Comparison of ENCODE assay signal across 8 mouse cellular contexts in genomic region chr2:5063299-5064205, GRCm38 (mm10). TPM values are rescaled to one million over a fixed set of nuclear protein-coding genes. Genes with fewer than 3 reads are reported as not detected.
DNase-seq lines count a peak whose midpoint lies in the region; ATAC-seq lines count a peak whose summit lies in the region.

Optn (minus strand) TSS chr2:5064051.

- H3K4me3 ChIP-seq in hindbrain, embryonic 13.5 days: peak within 1 kb of the TSS; percentile 60

- peaks cover 19% of the 10 kb centered on the region for H3K4me1 ChIP-seq in hindbrain, embryonic 13.5 days (replicated peaks)

- peak; percentile 79 for DNase-seq in NIH3T3 (ENCODE audit: low read depth)
- peak; percentile 95 for DNase-seq in cerebellum, postnatal 14 days
- DNase-seq in frontal cortex, postnatal 14 days (ENCODE audit: low spot score in 2 of 2): peak; percentile 52 to 71
- peak; percentile 53 to 74 for DNase-seq in layer of hippocampus, postnatal 25 days (ENCODE audit: extremely low spot score in 1 of 2, low spot score in 1 of 2)
- peak; percentile 92 for DNase-seq in lung, postnatal 14 days
- DNase-seq in ovary, postnatal 36 days (ENCODE audit: low spot score): peak; percentile 89
- DNase-seq in thymus, postnatal 14 days: peak; percentile 66

- H3K9me3 ChIP-seq in hindbrain, embryonic 13.5 days: no peaks in the 10 kb centered on the region

- peak within 1 kb of the TSS; percentile 0; the same call in 1 of the 2 replicates for H3K27ac ChIP-seq in hindbrain, embryonic 13.5 days

- peak within 1 kb of the TSS; percentile 81 for H3K4me2 ChIP-seq in hindbrain, embryonic 13.5 days

- no peaks in the 10 kb centered on the region for H3K36me3 ChIP-seq in hindbrain, embryonic 13.5 days

- ATAC-seq in hindbrain, embryonic 13.5 days (ENCODE audit: low FRiP score): peak; percentile 93

- WGBS in hindbrain, embryonic 13.5 days: 1% methylated on average over 61 of the region's 63 CpGs

- H3K27me3 ChIP-seq in hindbrain, embryonic 13.5 days: peaks cover 17% of the 10 kb centered on the region; the same call in 1 of the 2 replicates

- H3K9ac ChIP-seq in hindbrain, embryonic 13.5 days: peak within 1 kb of the TSS; percentile 76

RNA-seq across cellular contexts. Expression of gene Optn, which starts in this region (rescaled TPM):
- polyA plus RNA-seq in hindbrain, embryonic 13.5 days (2015; fragmentation: Nextera tagmentation; extraction: Ambion mirVana): 9.1 and 11.1 TPM in 2 replicates
- 10 to 100 TPM; 14.2 to 14.6 TPM for total RNA-seq in layer of hippocampus, postnatal 25 days (2021)

Comparison
In these comparisons a context has a peak if more than half of its experiments do, and no peak if none do; other contexts are left out.
1. Peak in every context shown above with its lines: DNase-seq, ATAC-seq, H3K4me3 ChIP-seq and H3K27ac ChIP-seq.